Mouse (Mus musculus): ENCODE data around the gene Zcchc7. TPM values are rescaled to one million over a fixed set of nuclear protein-coding genes. Genes with fewer than 3 reads are reported as not detected.

The Zcchc7 gene
- total RNA-seq, 2 experiments from 2014 or later, result 18.2 to 27.4 TPM

DNA sequence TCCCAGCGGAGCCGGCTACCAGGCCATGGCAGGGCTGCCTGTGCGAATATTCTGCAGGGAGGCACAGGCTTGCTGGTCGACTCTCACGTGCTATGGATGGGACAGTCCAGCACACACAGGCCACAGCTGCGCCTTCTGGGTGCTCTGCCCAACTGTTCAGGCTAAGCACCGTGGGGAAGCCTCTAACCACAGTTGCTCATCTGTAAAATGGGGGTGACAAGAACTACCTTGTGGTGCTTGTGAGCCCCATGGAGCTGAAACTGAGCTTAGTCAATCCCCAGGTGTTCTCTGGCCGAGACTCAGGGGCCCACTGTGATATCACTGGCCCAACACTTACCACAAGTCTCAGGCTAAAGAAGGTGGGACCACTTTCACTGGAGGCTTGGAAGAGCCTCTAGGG, 211.7 kb downstream of the Zcchc7 start:
- no peak for DNase-seq

DNA sequence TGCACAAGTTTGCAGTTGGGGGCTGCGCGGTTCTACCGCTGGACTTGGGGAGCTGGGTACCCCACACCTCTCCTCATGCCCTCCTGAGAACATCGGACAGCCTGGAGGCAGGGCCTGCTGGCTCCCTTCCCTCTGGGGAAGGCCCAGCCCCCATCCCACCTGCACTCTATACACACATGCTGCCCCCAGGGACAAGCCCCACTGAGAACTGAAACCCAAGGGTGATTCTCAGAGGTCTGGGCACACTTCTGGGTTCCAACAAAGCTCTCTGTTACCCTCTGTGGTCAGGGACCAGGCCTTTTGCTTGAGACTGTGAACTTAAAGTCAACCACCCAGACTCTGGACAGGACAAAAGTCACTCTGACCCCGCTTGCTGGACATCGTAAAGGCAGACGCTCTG, 214.4 kb downstream of the Zcchc7 start:
- DNase-seq, result no peak

DNA sequence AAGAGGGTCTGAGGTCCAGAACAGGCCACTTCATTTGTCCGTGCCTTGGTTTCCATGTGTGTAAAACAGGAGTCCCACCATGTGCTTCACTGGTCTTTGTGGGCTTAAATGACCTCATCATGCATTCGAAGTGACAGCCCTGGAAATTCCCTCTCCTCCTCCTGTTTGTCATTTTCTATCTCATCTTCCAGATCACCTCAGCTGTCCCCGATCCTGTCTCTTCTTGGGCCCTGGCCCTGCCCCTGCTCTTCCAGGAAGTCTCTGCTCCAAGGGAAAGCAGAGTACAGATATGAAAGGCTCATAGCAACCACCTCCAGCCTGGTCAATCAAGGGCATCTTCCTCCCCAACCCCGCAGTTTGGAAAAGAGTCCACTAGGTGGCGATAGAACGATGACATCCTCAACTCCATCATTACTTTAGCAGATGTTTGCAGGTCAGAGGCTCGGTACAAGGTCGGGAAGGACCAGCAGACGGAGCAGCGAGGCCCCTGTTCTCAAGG, 215.0 kb downstream of the Zcchc7 start:
- peak; percentile 70 for DNase-seq

DNA sequence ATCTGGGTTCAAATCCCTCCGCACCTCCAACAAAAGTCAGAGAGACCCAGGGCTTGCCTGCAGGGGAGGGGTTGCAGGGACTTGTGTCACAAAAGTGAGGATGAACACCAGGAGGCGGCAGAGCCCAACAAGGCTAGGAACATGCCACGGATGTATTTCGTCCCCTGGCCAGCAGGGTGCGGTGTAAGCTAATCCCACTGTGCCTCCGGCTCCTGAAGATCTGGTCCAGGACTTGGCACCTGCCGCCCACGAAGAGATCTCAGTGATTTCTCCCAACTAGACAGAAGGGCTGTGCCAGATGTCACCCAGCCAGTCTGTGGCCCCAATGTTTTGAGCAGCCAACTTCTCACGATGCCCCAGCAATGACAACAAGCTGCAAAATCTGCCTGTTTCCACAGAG, 217.8 kb downstream of the Zcchc7 start:
- peak; percentile 93 for DNase-seq

DNA sequence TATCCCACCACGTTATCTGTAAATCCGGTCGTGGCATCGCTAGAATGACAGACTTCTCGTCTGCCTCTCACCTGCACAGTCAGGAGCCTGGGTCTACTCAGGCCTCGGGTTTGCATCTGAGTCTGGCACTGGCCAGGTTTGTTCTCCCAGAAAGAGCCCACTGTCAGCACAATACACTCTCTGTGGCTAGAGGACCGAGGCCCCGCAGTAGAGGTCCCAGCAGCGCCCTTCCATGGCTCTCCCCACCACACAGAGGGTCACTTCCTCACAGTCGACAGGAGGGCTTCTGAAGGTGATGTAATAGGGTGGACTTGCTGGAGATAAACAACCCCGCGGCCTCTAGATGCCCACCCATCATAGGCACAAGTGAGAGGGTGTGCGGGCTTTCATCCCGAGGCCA, 218.2 kb downstream of the Zcchc7 start:
- no peak for DNase-seq

DNA sequence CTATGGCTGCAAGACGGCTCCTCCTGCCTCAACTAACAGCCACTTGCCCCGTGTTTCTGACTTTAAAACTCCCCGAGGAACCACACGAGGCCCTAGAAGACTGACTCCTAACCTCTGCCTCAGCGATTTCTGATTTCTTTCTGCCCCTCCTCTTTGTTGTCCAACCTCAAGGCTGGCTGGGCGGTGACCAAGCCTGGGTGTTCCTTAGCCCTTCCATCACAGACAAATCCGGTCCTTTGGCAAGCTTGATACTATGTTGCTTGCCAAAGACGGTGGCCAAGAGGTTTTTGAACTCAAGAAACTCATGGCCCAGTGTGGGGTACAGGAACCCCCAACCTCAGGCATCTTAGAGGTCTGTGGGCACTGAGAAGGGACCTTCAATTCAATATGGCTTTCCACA, 218.7 kb downstream of the Zcchc7 start:
- no peak for DNase-seq

DNA sequence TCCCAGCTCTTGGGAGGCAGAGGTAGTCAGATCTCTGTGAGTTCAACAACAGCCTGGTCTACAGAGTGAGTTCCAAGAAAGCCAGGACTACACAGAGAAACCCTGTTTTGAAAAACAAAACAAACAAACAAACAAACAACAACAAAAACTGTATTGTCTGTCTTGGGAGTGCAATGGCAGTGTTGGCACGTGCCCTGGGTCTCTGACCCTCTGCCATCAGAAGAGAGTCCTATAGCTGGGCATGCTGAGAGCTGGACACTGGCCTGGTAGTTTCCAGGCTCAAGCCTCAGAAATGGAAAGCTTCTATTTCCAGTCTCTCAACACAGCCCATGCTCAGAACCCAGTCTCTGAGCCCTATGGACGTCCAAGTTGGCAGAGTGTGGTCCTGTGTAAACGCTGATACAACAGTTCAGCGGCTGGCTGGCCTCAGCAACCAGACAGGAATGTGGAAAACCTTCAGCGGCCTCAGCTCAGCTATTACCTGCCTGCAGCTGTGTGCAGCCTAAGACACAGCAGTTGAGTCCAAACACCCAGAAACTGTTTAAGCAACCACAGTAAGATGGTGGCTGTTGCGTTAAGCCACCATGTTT, 220.4 kb downstream of the Zcchc7 start:
- no peak for DNase-seq

DNA sequence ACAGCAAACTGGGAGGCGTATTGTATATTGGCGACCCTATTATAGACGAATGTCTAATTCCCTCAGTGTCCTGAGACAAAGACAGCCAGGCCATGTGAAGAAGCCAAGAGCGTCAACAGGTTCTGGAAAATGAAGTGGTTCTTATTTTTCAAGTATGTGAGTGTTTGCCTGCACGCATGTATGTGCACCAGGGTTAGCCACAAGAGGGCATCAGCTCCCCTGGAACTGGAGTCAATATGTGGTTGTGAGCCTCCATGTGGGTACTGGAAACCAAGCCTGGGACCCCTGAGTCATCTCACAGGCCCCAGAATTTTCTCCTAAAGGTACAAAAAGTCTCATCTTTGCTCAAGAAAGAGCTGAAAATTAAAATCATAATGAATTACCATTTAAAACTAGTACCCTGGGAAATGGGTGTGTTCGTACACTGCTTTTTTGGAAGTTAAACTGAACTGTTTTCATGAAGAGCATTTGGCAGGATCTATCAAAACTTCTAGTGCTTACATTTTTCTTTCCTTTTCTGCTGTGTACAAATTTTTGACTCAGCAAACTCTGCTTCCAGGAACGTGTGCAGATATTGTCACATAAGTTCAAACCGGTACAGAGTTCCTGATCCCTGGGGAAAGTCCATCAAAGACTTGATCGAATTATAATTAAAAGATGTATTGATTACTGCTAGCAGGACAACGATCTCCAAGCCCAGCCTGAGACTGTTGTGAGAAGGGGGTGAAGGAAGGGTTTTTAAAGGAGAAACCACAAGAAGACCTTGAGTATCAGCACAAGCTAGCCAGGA, 221.4 kb downstream of the Zcchc7 start:
- DNase-seq, result no peak

DNA sequence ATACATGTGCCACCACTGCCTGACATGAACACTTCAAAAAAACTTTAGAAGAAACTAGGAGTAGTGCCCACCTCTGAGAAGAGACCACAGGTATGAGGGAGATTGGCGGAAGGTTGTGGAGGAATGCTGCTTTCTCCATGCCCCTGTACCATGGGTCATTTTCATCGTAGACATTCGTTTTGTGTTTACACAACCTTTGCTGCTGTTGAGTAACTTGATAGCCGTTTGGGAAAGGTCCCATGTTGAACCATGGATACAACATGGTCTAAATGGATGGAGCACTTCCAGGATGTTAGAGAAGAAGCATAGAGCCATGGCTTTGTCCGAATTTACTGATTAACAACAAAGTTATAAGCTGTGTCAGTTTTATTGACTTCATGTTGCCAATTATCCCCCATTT, 222.5 kb downstream of the Zcchc7 start:
- no peak for DNase-seq

DNA sequence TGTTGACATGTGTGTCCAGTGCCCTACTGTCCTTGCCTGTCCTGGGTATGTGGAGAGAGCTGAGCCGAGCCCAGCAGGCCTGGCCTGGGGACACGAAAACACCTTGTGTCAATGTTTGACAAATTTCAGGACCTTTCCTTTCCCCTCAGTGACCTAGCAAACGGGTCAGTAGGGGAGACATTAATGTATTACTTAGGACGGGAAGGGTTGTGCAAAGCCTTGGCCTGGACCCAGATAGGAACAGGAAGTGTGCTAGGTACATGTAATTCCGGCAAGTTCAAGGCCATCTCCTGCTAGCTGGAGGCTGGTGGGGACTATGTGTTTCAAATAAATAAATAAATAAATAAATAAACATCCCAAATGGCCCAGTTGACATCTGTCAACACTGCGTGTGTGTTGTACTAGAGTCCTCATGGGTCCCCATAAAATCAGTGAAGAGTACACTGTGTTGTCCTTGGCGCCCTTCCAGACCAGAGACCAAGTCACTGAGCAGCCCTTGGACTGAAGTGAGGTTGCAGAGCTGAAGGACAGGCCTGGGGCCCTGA, 224.2 kb downstream of the Zcchc7 start:
- DNase-seq, result peak; percentile 27

DNA sequence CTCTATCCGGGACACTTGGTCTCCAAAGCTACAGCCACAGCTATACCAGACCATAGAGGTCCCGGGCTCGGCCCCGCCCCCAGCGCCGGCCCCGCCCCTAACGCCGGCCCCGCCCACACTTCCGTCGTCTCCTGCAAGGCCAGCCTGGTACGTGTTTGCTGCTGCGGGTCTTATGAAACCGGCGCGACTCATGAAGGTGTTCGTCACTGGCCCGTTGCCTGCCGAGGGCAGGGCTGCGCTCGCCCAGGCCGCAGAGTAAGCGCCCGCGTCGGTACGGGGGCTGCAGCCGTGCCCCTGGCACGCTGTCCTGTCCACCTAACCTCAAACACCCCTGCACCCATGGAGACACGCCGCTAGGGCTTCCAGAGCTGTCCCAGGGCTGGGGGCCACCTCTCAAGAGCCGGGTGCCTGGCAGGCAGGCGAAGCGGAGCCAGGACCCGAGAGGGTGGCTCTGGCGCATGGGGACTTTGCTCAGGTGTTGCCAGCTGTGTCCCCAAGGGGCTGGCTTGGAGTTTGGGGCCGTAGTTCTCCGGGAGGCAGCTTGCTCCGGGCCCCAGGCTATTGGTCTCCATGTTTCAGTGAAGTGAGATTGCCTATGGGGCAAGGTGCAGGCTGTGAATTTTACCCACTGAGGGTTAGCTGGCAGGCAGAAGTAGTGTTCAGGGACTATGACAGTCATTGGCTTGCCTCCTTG, 225.8 kb downstream of the Zcchc7 start, which contains the start of gene Grhpr:
Gene Grhpr (plus strand): TSS at position 116 of the 694 bp plus-strand sequence.
- peak; percentile 87 for DNase-seq

Small RNAs within 50 kb of the gene (microRNA-seq; reads per million reads assigned to microRNA genes)
- gene Gm22639, result 0 reads per million in 2 experiments

Other genes with a start within 250 kb of the Zcchc7 start
- gene Pax5, start 45.4 kb upstream of the Zcchc7 start, total RNA-seq (2021), result under 1 TPM; 0.18 to 0.71 TPM
- gene Grhpr, start 225.5 kb downstream of the Zcchc7 start, total RNA-seq (2021), result 10 to 100 TPM; 46.6 to 47.0 TPM